ENCODE assay signal across 8 mouse cellular contexts in the genomic region with DNA sequence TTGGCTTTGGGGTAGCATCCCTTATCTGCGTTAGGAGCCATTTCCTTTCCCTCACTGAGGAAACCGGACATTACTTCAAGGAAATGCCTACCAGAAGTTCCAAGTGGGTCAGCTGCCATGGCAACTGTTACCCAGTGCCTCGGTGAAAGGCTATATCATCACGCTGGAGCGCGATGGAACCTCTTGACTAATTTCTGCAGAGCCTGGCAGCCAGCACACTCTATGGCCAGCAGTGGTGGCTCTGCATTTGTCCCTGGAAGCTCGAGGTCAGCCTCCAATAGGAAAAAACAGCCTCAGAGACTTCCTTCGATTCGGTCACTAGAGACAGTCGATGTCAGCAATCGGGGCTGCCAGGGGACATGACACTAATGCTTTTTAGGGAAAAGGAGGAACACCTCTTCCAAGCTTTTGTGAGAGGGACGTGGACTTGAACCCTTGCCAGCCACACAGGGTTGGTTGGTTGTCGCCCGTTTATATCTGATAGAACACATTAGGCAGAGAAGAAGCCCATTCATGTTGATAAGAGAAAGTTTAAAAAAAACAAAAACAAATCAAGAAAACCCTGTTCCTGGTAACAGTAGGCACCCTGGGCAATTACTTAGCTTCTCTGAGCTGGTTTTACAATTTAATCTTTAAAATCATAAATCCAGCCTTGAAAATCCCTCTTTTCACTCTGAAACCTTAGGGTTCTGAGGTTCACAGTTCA.
A peak's percentile ranks its signal among the peaks of the same experiment; 100 is the strongest.
DNase-seq lines count a peak whose midpoint lies in the region; ATAC-seq and TF ChIP-seq lines count a peak whose summit lies in the region.

No protein-coding gene starts in this region.

- no peak overlapping the region for H3K9ac ChIP-seq in heart, embryonic 15.5 days

- TF ChIP-seq POLR2A in myocyte (IDR thresholded peaks at IDR 0.05; ENCODE audit: insufficient read length, low read depth), result no peak

- H3K27me3 ChIP-seq in heart, embryonic 15.5 days, result no peaks in the 10 kb centered on the region
- H3K27me3 ChIP-seq in myocyte (ENCODE audit: control insufficient read depth, insufficient read depth, insufficient read length), result no peaks in the 10 kb centered on the region

- no peaks in the 10 kb centered on the region for H3K9me3 ChIP-seq in heart, embryonic 15.5 days (replicated peaks)

- 18% methylated on average over 14 of the region's 14 CpGs for WGBS in heart, embryonic 15.5 days

- H3K4me2 ChIP-seq in heart, embryonic 15.5 days, result peak overlapping the region; percentile 29
- peak overlapping the region; percentile 70 for H3K4me2 ChIP-seq in myocyte (ENCODE audit: low read depth)

- H3K79me2 ChIP-seq in myocyte (ENCODE audit: control insufficient read depth, insufficient read depth), result no peaks in the 10 kb centered on the region

- H3K27ac ChIP-seq in brown adipose tissue, adult 24 weeks (replicated peaks; ENCODE audit: low read depth, low read length), result peak overlapping the region; percentile 75
- H3K27ac ChIP-seq in heart, embryonic 15.5 days, result peak overlapping the region; percentile 93

- peak; percentile 53 for DNase-seq in embryo, embryonic 11 days
- DNase-seq in embryo, embryonic 10.5 days (ENCODE audit: low spot score), result no peak
- DNase-seq in kidney, postnatal 14 days, result peak; percentile 58
- no peak for DNase-seq in Muller cell, postnatal 12 days (ENCODE audit: inconsistent ontology term)
- no peak for DNase-seq in spleen, postnatal 10 days (ENCODE audit: low spot score in 2 of 2)

- peak; percentile 65 for ATAC-seq in heart, embryonic 15.5 days (replicated peaks; ENCODE audit: insufficient number of reproducible peaks, insufficient read depth, low FRiP score, low read depth)

- no peak overlapping the region for H3K4me3 ChIP-seq in brown adipose tissue, adult 24 weeks (ENCODE audit: insufficient read depth, low read depth, low read length)
- no peak overlapping the region for H3K4me3 ChIP-seq in heart, embryonic 15.5 days
- no peak overlapping the region for H3K4me3 ChIP-seq in myocyte

- peaks cover 30% of the 10 kb centered on the region for H3K36me3 ChIP-seq in heart, embryonic 15.5 days
- H3K36me3 ChIP-seq in myocyte (ENCODE audit: control insufficient read depth, insufficient read depth), result no peaks in the 10 kb centered on the region

- peaks cover 33% of the 10 kb centered on the region for H3K4me1 ChIP-seq in brown adipose tissue, adult 24 weeks (ENCODE audit: control insufficient read depth, insufficient read depth, insufficient read length, low read length)
- H3K4me1 ChIP-seq in heart, embryonic 15.5 days (replicated peaks), result peaks cover 55% of the 10 kb centered on the region

- H3ac ChIP-seq in myocyte (ENCODE audit: control insufficient read depth, insufficient read length), result no peak overlapping the region

TF ChIP-seq in myocyte, 11 proteins besides CTCF, POLR2A, EP300 and RAD21:
- no peak for TF ChIP-seq TCF3 (IDR thresholded peaks at IDR 0.05; ENCODE audit: insufficient read length, low read depth)
- TF ChIP-seq SRF (IDR thresholded peaks at IDR 0.05; ENCODE audit: control insufficient read depth, insufficient read length, low read depth), result no peak
- TF ChIP-seq CEBPB (IDR thresholded peaks at IDR 0.05; ENCODE audit: insufficient read depth, poor library complexity, severe bottlenecking), result no peak
- TF ChIP-seq USF1 (IDR thresholded peaks at IDR 0.05; ENCODE audit: low read depth), result no peak
- no peak for TF ChIP-seq MYOD1 (IDR thresholded peaks at IDR 0.05; ENCODE audit: control insufficient read depth in 1 of 3, insufficient read length in 2 of 3, low read depth in 2 of 3)
- TF ChIP-seq REST (IDR thresholded peaks at IDR 0.05; ENCODE audit: insufficient read depth, insufficient read length), result no peak
- TF ChIP-seq POLR2AphosphoS2 (IDR thresholded peaks at IDR 0.05; ENCODE audit: insufficient read length, low read depth), result no peak
- no peak for TF ChIP-seq TCF12 (IDR thresholded peaks at IDR 0.05; ENCODE audit: insufficient read depth, poor library complexity, severe bottlenecking)
- no peak for TF ChIP-seq MYOG (IDR thresholded peaks at IDR 0.05; ENCODE audit: control insufficient read depth in 1 of 3, insufficient read depth in 1 of 3, insufficient read length in 2 of 3, low read depth in 2 of 3)

Comparison
In these comparisons a context has a peak if more than half of its experiments do, and no peak if none do; other contexts are left out.
1. DNase-seq: peak in embryo, embryonic 11 days (single experiment) and kidney, postnatal 14 days (single experiment); none in embryo, embryonic 10.5 days (single experiment), Muller cell, postnatal 12 days (single experiment) and spleen, postnatal 10 days (0 of 2).